ENCODE assay signal across 16 mouse cellular contexts in genomic region chr10:93419614-93420504, GRCm38 (mm10). TPM values are rescaled to one million over a fixed set of nuclear protein-coding genes. Genes with fewer than 3 reads are reported as not detected.
DNase-seq lines count a peak whose midpoint lies in the region; ATAC-seq lines count a peak whose summit lies in the region.
"Had no signal": no experiment of that assay in that cellular context is flagged by ENCODE, and none has a peak within 500 bp of the region (broad histone marks: within the 10 kb centered on the region; RNA-seq: fewer than 3 reads in every experiment).

No protein-coding gene starts in this region.

- no peaks in the 10 kb centered on the region for H3K27me3 ChIP-seq in heart, embryonic 10.5 days (ENCODE audit: insufficient read depth, poor library complexity, severe bottlenecking)
- H3K27me3 ChIP-seq in heart, embryonic 11.5 days (ENCODE audit: control insufficient read depth, insufficient read depth, low read length): no peaks in the 10 kb centered on the region
- H3K27me3 ChIP-seq in lung, embryonic 15.5 days: no peaks in the 10 kb centered on the region
- H3K27me3 ChIP-seq in embryonic facial prominence, embryonic 14.5 days (replicated peaks; ENCODE audit: control insufficient read depth, insufficient read depth, low read length): no peaks in the 10 kb centered on the region
- H3K27me3 ChIP-seq: CH12.LX; midbrain, embryonic 15.5 days had no signal

- 68% methylated on average over 9 of the region's 9 CpGs for WGBS in heart, embryonic 10.5 days
- WGBS in heart, embryonic 11.5 days (ENCODE audit: insufficient replicate concordance): 65% methylated on average over 9 of the region's 9 CpGs
- WGBS in lung, embryonic 15.5 days: 64% methylated on average over 9 of the region's 9 CpGs
- 69% methylated on average over 9 of the region's 9 CpGs for WGBS in embryonic facial prominence, embryonic 14.5 days

- ATAC-seq in heart, embryonic 11.5 days (replicated peaks; ENCODE audit: insufficient number of reproducible peaks, low FRiP score, low TSS enrichment): no peak
- no peak for ATAC-seq in lung, embryonic 15.5 days (ENCODE audit: borderline replicate concordance, extremely low read depth, low FRiP score, low TSS enrichment)
- ATAC-seq in CD4-positive, CD25-positive, alpha-beta regulatory T cell, adult 4 months: peak; percentile 62
- no peak for ATAC-seq in embryonic facial prominence, embryonic 14.5 days (ENCODE audit: low read depth)
- ATAC-seq: hindbrain, embryonic 16.5 days; midbrain, embryonic 15.5 days had no signal

- DNase-seq in heart, embryonic 10.5 days (ENCODE audit: low spot score): no peak
- DNase-seq in lung, postnatal 36 days: no peak
- no peak for DNase-seq in embryonic facial prominence, embryonic 14.5 days (ENCODE audit: low spot score)
- no peak for DNase-seq in cerebellum, adult 9-10 months
- DNase-seq in left cerebral cortex, postnatal 4 days: no peak
- DNase-seq: cerebellum, postnatal 14 days; gastrocnemius, postnatal 14 days; lung, adult 2 months; thymus, postnatal 36 days had no signal

- 0 out of 2 replicates have a peak overlapping the region, but pooled peaks have one; percentile 31 for H3K27ac ChIP-seq in heart, embryonic 10.5 days
- no peak overlapping the region for H3K27ac ChIP-seq in heart, embryonic 11.5 days (ENCODE audit: low read depth, low read length)
- H3K27ac ChIP-seq in lung, embryonic 15.5 days: peak overlapping the region; percentile 46
- peak overlapping the region; percentile 33; the same call in 1 of the 2 replicates for H3K27ac ChIP-seq in embryonic facial prominence, embryonic 14.5 days (replicated peaks; ENCODE audit: low read depth, low read length)
- H3K27ac ChIP-seq: midbrain, embryonic 15.5 days had no signal

- no peak overlapping the region for H3K4me3 ChIP-seq in heart, embryonic 10.5 days
- no peak overlapping the region for H3K4me3 ChIP-seq in heart, embryonic 11.5 days (ENCODE audit: low read depth, low read length)
- H3K4me3 ChIP-seq in lung, embryonic 15.5 days: no peak overlapping the region
- H3K4me3 ChIP-seq in embryonic facial prominence, embryonic 14.5 days (ENCODE audit: low read depth, low read length): no peak overlapping the region
- H3K4me3 ChIP-seq: erythroblast, embryonic 14.5 days; midbrain, embryonic 15.5 days had no signal

- 0 out of 2 replicates have a peak, but pooled peaks cover 4% of the 10 kb centered on the region for H3K4me1 ChIP-seq in heart, embryonic 10.5 days
- H3K4me1 ChIP-seq in heart, embryonic 11.5 days (ENCODE audit: control insufficient read depth, insufficient read depth, low read length): no peaks in the 10 kb centered on the region
- 0 out of 2 replicates have a peak, but pooled peaks cover 3% of the 10 kb centered on the region for H3K4me1 ChIP-seq in lung, embryonic 15.5 days
- H3K4me1 ChIP-seq in embryonic facial prominence, embryonic 14.5 days (ENCODE audit: control insufficient read depth, insufficient read depth, low read length): no peaks in the 10 kb centered on the region
- H3K4me1 ChIP-seq: midbrain, embryonic 15.5 days had no signal

- intact Hi-C loops in left cerebral cortex, postnatal 4 days (cut with DNase I): no loop called here

- H3K4me2 ChIP-seq in heart, embryonic 11.5 days: no peak overlapping the region
- no peak overlapping the region for H3K4me2 ChIP-seq in lung, embryonic 15.5 days
- H3K4me2 ChIP-seq in embryonic facial prominence, embryonic 14.5 days (ENCODE audit: low read depth, low read length): no peak overlapping the region
- H3K4me2 ChIP-seq: midbrain, embryonic 15.5 days had no signal

- H3K9me3 ChIP-seq in heart, embryonic 10.5 days: peaks cover 5% of the 10 kb centered on the region; the same call in 1 of the 2 replicates
- peaks cover 6% of the 10 kb centered on the region for H3K9me3 ChIP-seq in heart, embryonic 11.5 days (replicated peaks; ENCODE audit: control insufficient read depth, low read length)
- no peaks in the 10 kb centered on the region for H3K9me3 ChIP-seq in lung, embryonic 15.5 days
- 0 out of 2 replicates have a peak, but pooled peaks cover 3% of the 10 kb centered on the region for H3K9me3 ChIP-seq in embryonic facial prominence, embryonic 14.5 days (ENCODE audit: control insufficient read depth, low read length)
- H3K9me3 ChIP-seq: midbrain, embryonic 15.5 days had no signal

- no peak overlapping the region for H3K9ac ChIP-seq in heart, embryonic 11.5 days (ENCODE audit: low read depth, low read length)
- no peak overlapping the region for H3K9ac ChIP-seq in lung, embryonic 15.5 days
- no peak overlapping the region for H3K9ac ChIP-seq in embryonic facial prominence, embryonic 14.5 days (ENCODE audit: low read depth, low read length)
- H3K9ac ChIP-seq: midbrain, embryonic 15.5 days had no signal

- no peaks in the 10 kb centered on the region for H3K36me3 ChIP-seq in heart, embryonic 10.5 days
- no peaks in the 10 kb centered on the region for H3K36me3 ChIP-seq in heart, embryonic 11.5 days (ENCODE audit: control insufficient read depth, insufficient read depth, low read length)
- no peaks in the 10 kb centered on the region for H3K36me3 ChIP-seq in lung, embryonic 15.5 days
- H3K36me3 ChIP-seq in embryonic facial prominence, embryonic 14.5 days (ENCODE audit: control insufficient read depth, insufficient read depth, low read length): no peaks in the 10 kb centered on the region
- H3K36me3 ChIP-seq: midbrain, embryonic 15.5 days had no signal

RNA-seq across cellular contexts. Expression of gene Lta4h, which starts 33.4 kb away (rescaled TPM):
- 236 and 246 TPM in 2 replicates for polyA plus RNA-seq in heart, embryonic 10.5 days (2016; fragmentation: Nextera tagmentation; extraction: Ambion mirVana)
- 274 and 286 TPM in 2 replicates for polyA plus RNA-seq in heart, embryonic 11.5 days (2014; fragmentation: Nextera tagmentation; extraction: Ambion mirVana)
- 217 and 222 TPM in 2 replicates for polyA plus RNA-seq in lung, embryonic 15.5 days (2015; fragmentation: Nextera tagmentation; extraction: Ambion mirVana)
- polyA plus RNA-seq in CD4-positive, CD25-positive, alpha-beta regulatory T cell, adult 4 months (2017; shearing (Covaris generic)): 100 to 1,000 TPM; 241 to 284 TPM
- 172 and 212 TPM in 2 replicates for polyA plus RNA-seq in embryonic facial prominence, embryonic 14.5 days (2014; fragmentation: Nextera tagmentation; extraction: Ambion mirVana)
- 10 to 100 TPM; 72.9 to 83.9 TPM for total RNA-seq in left cerebral cortex, postnatal 4 days (2021)
